Mouse (Mus musculus): ENCODE measurements around the gene Vmn1r51.
"Not testable (repeated sequence)": the region's sequence is repeated elsewhere in the genome, so short reads cannot be mapped to it uniquely, and the experiment has no call there.

Gene Vmn1r51

DNA sequence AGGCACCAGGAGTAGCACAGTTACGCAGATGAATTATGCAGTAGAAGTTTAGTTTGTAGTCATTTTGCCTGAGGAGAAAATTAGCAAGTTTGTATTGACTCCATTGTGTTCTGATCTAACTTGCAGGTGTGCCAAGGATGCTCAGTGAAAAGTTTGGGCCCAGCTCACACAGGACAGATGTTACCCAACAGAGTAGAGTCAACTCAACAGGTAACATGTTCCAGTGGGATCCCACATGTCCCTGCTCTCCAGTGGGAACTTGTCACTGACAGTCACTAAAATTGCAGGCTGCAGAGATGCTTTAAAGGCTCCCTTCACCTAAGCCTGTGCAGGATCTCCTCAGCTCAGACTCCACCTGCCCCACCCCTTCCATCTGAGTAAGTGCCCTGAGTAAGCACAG is at the start of gene Vmn1r51:
Gene Vmn1r51 (plus strand): TSS at position 301 of the 400 bp plus-strand sequence.
- in situ Hi-C loops (cut with MboI, MseI) = not testable (repeated sequence)

DNA sequence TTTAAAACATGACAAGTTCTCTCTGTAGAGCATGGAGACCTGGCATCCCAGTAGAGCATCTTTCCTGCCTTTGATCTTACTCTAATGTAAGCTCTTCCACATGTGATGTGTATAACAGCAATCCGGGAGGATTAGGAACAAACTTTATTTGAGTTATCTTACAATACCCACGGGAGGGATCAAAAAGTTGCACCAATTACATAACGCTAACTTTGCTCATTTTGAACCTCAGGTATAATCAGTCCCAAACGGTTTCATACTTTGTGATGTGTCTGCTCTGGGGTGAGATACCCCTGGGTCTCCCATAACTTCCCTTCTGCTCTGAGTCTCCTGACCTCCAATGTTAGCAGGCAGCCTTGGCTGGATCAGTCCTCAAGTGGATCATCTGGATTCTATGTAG is 44.0 kb upstream of the Vmn1r51 start, which contains the start of gene Vmn1r49:
Gene Vmn1r49 (minus strand): TSS at position 101 of the 400 bp plus-strand sequence.
- in situ Hi-C loops (cut with MboI, MseI) = no loop called here

DNA sequence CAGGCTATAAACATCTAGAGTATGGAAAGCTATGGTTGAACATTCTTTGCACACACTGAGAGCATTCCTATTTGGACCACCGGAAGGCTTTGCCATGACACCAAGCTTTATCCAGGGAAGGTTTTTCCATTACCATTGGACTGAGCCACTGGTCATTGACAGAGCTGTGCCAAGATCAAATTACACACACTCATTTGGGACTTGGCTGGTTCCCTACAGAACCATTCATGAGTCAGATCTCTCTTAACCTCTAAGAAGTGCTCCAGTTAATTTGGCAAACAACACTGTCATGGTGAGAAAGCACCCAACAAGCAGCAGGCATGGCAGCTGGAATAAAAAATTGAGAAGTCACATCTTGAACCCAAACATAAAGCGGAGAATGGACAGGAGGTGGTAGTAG is 21.8 kb upstream of the Vmn1r51 start:
- in situ Hi-C loops (cut with MboI, MseI) = no loop called here

DNA sequence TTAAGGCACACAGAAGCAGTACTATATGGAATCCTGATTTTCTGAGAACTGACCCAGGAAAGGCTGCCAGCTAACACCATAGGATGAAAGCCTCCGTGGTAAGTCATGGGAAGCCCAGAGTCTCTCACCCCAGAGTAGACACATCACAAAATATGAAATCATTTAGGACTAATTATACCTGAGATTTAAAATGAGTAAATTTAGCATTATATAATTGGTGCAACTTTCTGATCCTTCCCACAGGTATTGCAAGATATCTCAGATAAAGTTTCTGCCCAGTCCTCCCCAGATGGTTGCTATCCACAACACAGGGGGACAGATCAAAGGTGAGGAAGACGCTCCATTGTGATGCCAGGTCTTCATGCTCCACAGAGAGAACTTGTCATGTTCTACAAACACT is 21.3 kb upstream of the Vmn1r51 start, which contains the start of gene Vmn1r50:
Gene Vmn1r50 (plus strand): TSS at position 301 of the 400 bp plus-strand sequence.
- in situ Hi-C loops (cut with MboI, MseI) = no loop called here

DNA sequence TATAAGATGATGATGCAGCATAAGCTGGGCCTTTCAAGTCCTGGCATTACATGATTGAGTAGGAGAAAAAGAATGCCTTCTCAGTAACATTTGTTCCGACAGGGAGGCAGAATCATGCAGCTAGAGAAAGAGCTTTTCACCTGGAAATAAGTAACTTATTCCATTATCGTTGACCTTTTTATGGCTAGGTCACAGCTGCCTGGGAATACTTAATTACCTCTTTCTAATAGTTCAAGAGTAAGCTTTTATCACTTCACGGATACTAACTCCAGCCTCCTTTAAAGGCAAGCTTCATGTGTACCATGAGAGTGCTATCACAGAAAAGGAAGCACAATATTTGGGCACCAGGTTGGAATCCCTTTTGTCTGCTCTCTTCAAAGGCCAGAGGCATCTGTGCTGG is 37.7 kb downstream of the Vmn1r51 start:
- in situ Hi-C loops (cut with MboI, MseI) = no loop called here

DNA sequence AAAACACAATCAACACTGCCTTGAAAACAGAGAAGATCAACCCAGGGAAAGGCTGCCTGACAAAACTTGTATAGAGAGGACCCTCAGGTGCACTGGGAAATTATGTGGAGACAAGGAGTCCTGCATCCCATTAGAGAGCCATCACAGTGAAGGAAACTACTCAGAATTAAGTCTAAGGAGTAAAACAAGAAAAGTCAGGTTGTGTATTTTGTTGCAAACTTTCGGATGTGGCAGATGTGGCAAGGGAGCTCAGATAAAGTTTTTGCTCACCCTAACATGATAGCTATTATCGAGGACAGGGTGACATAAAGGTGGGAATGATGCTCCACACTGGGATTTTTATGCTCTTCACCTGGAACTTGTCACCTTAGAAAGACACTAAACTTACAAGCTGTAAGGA is 52.1 kb downstream of the Vmn1r51 start, which contains the start of gene Vmn1r52:
Gene Vmn1r52 (plus strand): TSS at position 301 of the 400 bp plus-strand sequence.
- in situ Hi-C loops (cut with MboI, MseI) = no loop called here

Measured in T-helper 1 cell (primary cell).